Mouse (Mus musculus): ENCODE results near the gene Npl. TPM values are rescaled to one million over a fixed set of nuclear protein-coding genes. Genes with fewer than 3 reads are reported as not detected.

Gene Npl
- 24.4 TPM for polyA plus RNA-seq (2014; fragmentation: Illumina TruSeq; extraction: RNeasy Lipid Tissue Mini Kit (QIAGEN cat#74804); ENCODE audit: low read depth, low replicate concordance)

GRCm38 (mm10) chr1:153549536-153550199 is at the start of gene Npl:
Npl (minus strand) TSS chr1:153550045.

GRCm38 (mm10) chr1:153487500-153487879 is 62.4 kb downstream of the Npl start, which contains the start of gene Dhx9:
Dhx9 (minus strand) TSS chr1:153487660.

Other genes starting within 250 kb of the Npl start
- gene Lamc1, start 217.3 kb downstream of the Npl start, polyA plus RNA-seq (2014; fragmentation: Illumina TruSeq; extraction: RNeasy Lipid Tissue Mini Kit (QIAGEN cat#74804); ENCODE audit: low read depth, low replicate concordance) = 84.0 TPM
- gene Shcbp1l, start 124.9 kb downstream of the Npl start, polyA plus RNA-seq (2014; fragmentation: Illumina TruSeq; extraction: RNeasy Lipid Tissue Mini Kit (QIAGEN cat#74804); ENCODE audit: low read depth, low replicate concordance) = 4.0 TPM
- 65.6 TPM for gene Dhx9, start 62.4 kb downstream of the Npl start, polyA plus RNA-seq (2014; fragmentation: Illumina TruSeq; extraction: RNeasy Lipid Tissue Mini Kit (QIAGEN cat#74804); ENCODE audit: low read depth, low replicate concordance)
- not detected for gene Rgs8, start 103.0 kb upstream of the Npl start, polyA plus RNA-seq (2014; fragmentation: Illumina TruSeq; extraction: RNeasy Lipid Tissue Mini Kit (QIAGEN cat#74804); ENCODE audit: low read depth, low replicate concordance)
- 1.3 TPM for gene Rgs16, start 190.3 kb upstream of the Npl start, polyA plus RNA-seq (2014; fragmentation: Illumina TruSeq; extraction: RNeasy Lipid Tissue Mini Kit (QIAGEN cat#74804); ENCODE audit: low read depth, low replicate concordance)
- gene Rnasel, start 199.4 kb upstream of the Npl start, polyA plus RNA-seq (2014; fragmentation: Illumina TruSeq; extraction: RNeasy Lipid Tissue Mini Kit (QIAGEN cat#74804); ENCODE audit: low read depth, low replicate concordance) = 29.7 TPM